Comparison of ENCODE assay signal across 8 mouse cellular contexts in genomic region chr10:128695992-128696807, GRCm38 (mm10). TPM values are rescaled to one million over a fixed set of nuclear protein-coding genes. Genes with fewer than 3 reads are reported as not detected.
DNase-seq lines count a peak whose midpoint lies in the region; ATAC-seq and TF ChIP-seq lines count a peak whose summit lies in the region.

Rab5b (minus strand) TSS chr10:128696264.

- DNase-seq in heart, postnatal 10 days = peak; percentile 98 to 99
- peak; percentile 95 for DNase-seq in large intestine, adult 2 months (ENCODE audit: low read depth, low spot score)
- DNase-seq in liver, postnatal 0 days = peak; percentile 96
- peak; percentile 97 for DNase-seq in testis, postnatal 10 days (ENCODE audit: low spot score)

- H3K4me3 ChIP-seq in ES-Bruce4 (ENCODE audit: low read depth, low read length) = peak within 1 kb of the TSS; percentile 90
- H3K4me3 ChIP-seq in forebrain, embryonic 13.5 days = peak within 1 kb of the TSS; percentile 94
- peak within 1 kb of the TSS; percentile 95 for H3K4me3 ChIP-seq in liver, postnatal 0 days (ENCODE audit: low read depth, low read length)
- H3K4me3 ChIP-seq in neural tube, embryonic 14.5 days (ENCODE audit: low read depth, low read length) = peak within 1 kb of the TSS; percentile 90

- peak; percentile 64 for TF ChIP-seq POLR2A in ES-Bruce4 (IDR thresholded peaks at IDR 0.05; ENCODE audit: insufficient read depth, low read length)

- intact Hi-C loops in heart, postnatal 10 days (cut with DNase I) = no loop called here

- peak within 1 kb of the TSS; percentile 90 for H3K9ac ChIP-seq in ES-Bruce4 (ENCODE audit: low read depth, poor library complexity, severe bottlenecking)
- H3K9ac ChIP-seq in forebrain, embryonic 13.5 days = peak within 1 kb of the TSS; percentile 98
- peak within 1 kb of the TSS; percentile 99 for H3K9ac ChIP-seq in liver, postnatal 0 days (replicated peaks)
- H3K9ac ChIP-seq in neural tube, embryonic 14.5 days (replicated peaks; ENCODE audit: low read depth, low read length) = peak within 1 kb of the TSS; percentile 97

- WGBS in forebrain, embryonic 13.5 days = under 1% methylated on average over 37 of the region's 40 CpGs
- under 1% methylated on average over 40 of the region's 40 CpGs for WGBS in large intestine, adult 2 months
- WGBS in liver, postnatal 0 days (ENCODE audit: insufficient replicate concordance) = 1% methylated on average over 39 of the region's 40 CpGs
- 2% methylated on average over 35 of the region's 40 CpGs for WGBS in neural tube, embryonic 14.5 days

- no peak for TF ChIP-seq CTCF in ES-Bruce4 (IDR thresholded peaks at IDR 0.05; ENCODE audit: low read depth, low read length)
- no peak for TF ChIP-seq CTCF in liver, postnatal 0 days (IDR thresholded peaks at IDR 0.05; ENCODE audit: low read depth)

- H3K4me1 ChIP-seq in ES-Bruce4 (ENCODE audit: control insufficient read depth, insufficient read depth, low read length) = peaks cover 3% of the 10 kb centered on the region
- H3K4me1 ChIP-seq in forebrain, embryonic 13.5 days = peaks cover 16% of the 10 kb centered on the region
- peaks cover 17% of the 10 kb centered on the region for H3K4me1 ChIP-seq in liver, postnatal 0 days (ENCODE audit: insufficient read depth)
- peaks cover 10% of the 10 kb centered on the region for H3K4me1 ChIP-seq in neural tube, embryonic 14.5 days (ENCODE audit: control insufficient read depth, insufficient read depth, low read length)

- no peaks in the 10 kb centered on the region for H3K9me3 ChIP-seq in ES-Bruce4 (replicated peaks; ENCODE audit: control insufficient read depth, insufficient read depth, low read length, poor library complexity, severe bottlenecking)
- H3K9me3 ChIP-seq in forebrain, embryonic 13.5 days (replicated peaks) = no peaks in the 10 kb centered on the region
- no peaks in the 10 kb centered on the region for H3K9me3 ChIP-seq in liver, postnatal 0 days (ENCODE audit: low read length)
- H3K9me3 ChIP-seq in neural tube, embryonic 14.5 days (ENCODE audit: control insufficient read depth, low read length) = no peaks in the 10 kb centered on the region

- peak; percentile 99 for ATAC-seq in cerebellum, adult (ENCODE audit: insufficient number of reproducible peaks, low FRiP score, low TSS enrichment)
- ATAC-seq in forebrain, embryonic 13.5 days = peak; percentile 99
- peak; percentile 98 for ATAC-seq in liver, postnatal 0 days
- peak; percentile 99 for ATAC-seq in neural tube, embryonic 14.5 days (ENCODE audit: low read depth)

- peak within 1 kb of the TSS; percentile 84 for H3K27ac ChIP-seq in ES-Bruce4 (ENCODE audit: insufficient read depth, low read length)
- peak within 1 kb of the TSS; percentile 98 for H3K27ac ChIP-seq in forebrain, embryonic 13.5 days
- H3K27ac ChIP-seq in liver, postnatal 0 days (ENCODE audit: low read depth) = peak within 1 kb of the TSS; percentile 99
- peak within 1 kb of the TSS; percentile 96 for H3K27ac ChIP-seq in neural tube, embryonic 14.5 days (ENCODE audit: low read depth, low read length)

- no peak for TF ChIP-seq EP300 in ES-Bruce4 (IDR thresholded peaks at IDR 0.05; ENCODE audit: insufficient read depth, low read depth, low read length)
- peak; percentile 85 for TF ChIP-seq EP300 in liver, postnatal 0 days (IDR thresholded peaks at IDR 0.05; ENCODE audit: low read depth)

- no peaks in the 10 kb centered on the region for H3K27me3 ChIP-seq in ES-Bruce4 (ENCODE audit: control insufficient read depth, insufficient read depth, low read length, poor library complexity, severe bottlenecking)
- H3K27me3 ChIP-seq in forebrain, embryonic 13.5 days = no peaks in the 10 kb centered on the region
- no peaks in the 10 kb centered on the region for H3K27me3 ChIP-seq in liver, postnatal 0 days (ENCODE audit: insufficient read depth, low read length)
- no peaks in the 10 kb centered on the region for H3K27me3 ChIP-seq in neural tube, embryonic 14.5 days (ENCODE audit: control insufficient read depth, insufficient read depth, low read length)

- peaks cover 29% of the 10 kb centered on the region for H3K36me3 ChIP-seq in ES-Bruce4 (ENCODE audit: control insufficient read depth, insufficient read depth, low read length, poor library complexity, severe bottlenecking)
- H3K36me3 ChIP-seq in forebrain, embryonic 13.5 days (ENCODE audit: poor library complexity, severe bottlenecking) = peaks cover 30% of the 10 kb centered on the region
- H3K36me3 ChIP-seq in liver, postnatal 0 days (replicated peaks; ENCODE audit: insufficient read depth, low read length) = peaks cover 31% of the 10 kb centered on the region
- no peaks in the 10 kb centered on the region for H3K36me3 ChIP-seq in neural tube, embryonic 14.5 days (ENCODE audit: control insufficient read depth, insufficient read depth, low read length)

- peak within 1 kb of the TSS; percentile 80 for H3K4me2 ChIP-seq in forebrain, embryonic 13.5 days
- peak within 1 kb of the TSS; percentile 92 for H3K4me2 ChIP-seq in liver, postnatal 0 days (ENCODE audit: low read depth, low read length)
- H3K4me2 ChIP-seq in neural tube, embryonic 14.5 days (ENCODE audit: low read depth, low read length) = peak within 1 kb of the TSS; percentile 76

RNA-seq across cellular contexts. Expression of gene Rab5b, which starts in this region (rescaled TPM):
- 79.0 and 83.6 TPM in 2 replicates for polyA plus RNA-seq in ES-Bruce4 (2011; ENCODE audit: insufficient read depth, insufficient read length, low read depth, missing spikeins)
- 88.3 and 93.1 TPM in 2 replicates for polyA plus RNA-seq in forebrain, embryonic 13.5 days (2015; fragmentation: Nextera tagmentation; extraction: Ambion mirVana)
- total RNA-seq in heart, postnatal 10 days (2021) = 10 to 100 TPM; 74.3 to 78.1 TPM
- 45.2 and 53.9 TPM in 2 replicates for polyA plus RNA-seq in large intestine, adult 2 months (2012; rRNA removed)
- 23.0 and 26.2 TPM in 2 replicates for polyA plus RNA-seq in liver, postnatal 0 days (2015; fragmentation: Nextera tagmentation; extraction: Ambion mirVana)
- polyA plus RNA-seq in neural tube, embryonic 14.5 days (2014; fragmentation: Nextera tagmentation; extraction: Ambion mirVana) = 87.4 and 98.6 TPM in 2 replicates

Comparison
In these comparisons a context has a peak if more than half of its experiments do, and no peak if none do; other contexts are left out.
1. Peak in every context shown above with its lines: DNase-seq, ATAC-seq, H3K4me3 ChIP-seq and H3K27ac ChIP-seq.